Mouse (Mus musculus) liver, adult 2 months (tissue): ENCODE data around the gene Ncoa7. TPM values are rescaled to one million over a fixed set of nuclear protein-coding genes. Genes with fewer than 3 reads are reported as not detected.

ENCODE experiments used
- DNase-seq: peaks from one replicate; pipeline ENCODE4 v3.0.0-alpha.2; 2011; ENCODE audit warnings: low read depth, low spot score; ENCODE audit errors: extremely low read depth
- H3K27ac ChIP-seq: fragments of 200-500 bp; replicated peaks from 2 replicates; pipeline ENCODE4 v1.5.1; 2012; ENCODE audit warnings: low read depth, mild to moderate bottlenecking, control low read depth, inconsistent platforms, low read length; ENCODE audit not compliant: insufficient read depth
- H3K27me3 ChIP-seq: fragments of 200-500 bp; 2 replicates; pipeline ENCODE4 v1.6.1; 2012; ENCODE audit warnings: mild to moderate bottlenecking, moderate library complexity, low read length, inconsistent platforms; ENCODE audit not compliant: control insufficient read depth, insufficient read depth
- H3K36me3 ChIP-seq: fragments of 200-500 bp; 2 replicates; pipeline ENCODE4 v1.6.1; 2012; ENCODE audit warnings: low read length, inconsistent platforms; ENCODE audit not compliant: control insufficient read depth, insufficient read depth
- H3K4me1 ChIP-seq: fragments of 200-500 bp; 2 replicates; pipeline ENCODE4 v1.6.1; 2011; ENCODE audit warnings: low read length; ENCODE audit not compliant: control insufficient read depth, insufficient read depth
- H3K4me3 ChIP-seq: fragments of 200-500 bp; 2 replicates; pipeline ENCODE4 v1.5.1; 2011; ENCODE audit warnings: low read depth, mild to moderate bottlenecking, control low read depth, low read length, moderate library complexity; ENCODE audit not compliant: insufficient read depth
- H3K79me2 ChIP-seq: fragments of 200-500 bp; 2 replicates; pipeline ENCODE4 v1.6.1; 2012; ENCODE audit warnings: inconsistent platforms, mild to moderate bottlenecking, low read length, moderate library complexity; ENCODE audit not compliant: control insufficient read depth, insufficient read depth
- H3K9ac ChIP-seq: fragments of 200-500 bp; 2 replicates; pipeline ENCODE4 v1.6.1; 2012; ENCODE audit warnings: low read depth, mild to moderate bottlenecking, control low read depth, inconsistent platforms, low read length
- CTCF ChIP-seq: fragments of 200-500 bp; IDR thresholded peaks from 2 replicates; pipeline ENCODE4 v1.5.1; 2011; ENCODE audit warnings: low read depth, low read length, control low read depth
- POLR2A ChIP-seq: fragments of 200-500 bp; IDR thresholded peaks from 2 replicates; pipeline ENCODE4 v1.6.1; 2011; ENCODE audit warnings: low read length, control low read depth; ENCODE audit not compliant: insufficient read depth; ENCODE audit errors: extremely low read depth
- WGBS: fragments of 180-500 bp; shearing (Covaris S2); methylation state at CpG from one replicate; pipeline ENCODE4 v1.1.7; 2018; 5-methylcytosine and 5-hydroxymethylcytosine counted together
- polyA plus RNA-seq: library from polyadenylated mRNA; depleted of rRNA; stranded (reverse); fragments of >200 nt; gene quantifications from 2 replicates; pipeline ENCODE4 v1.2.3, GENCODE M21; 2012
- total RNA-seq: library from RNA; depleted of rRNA; stranded (reverse); fragments of >200 nt; gene quantifications from 2 replicates; pipeline ENCODE4 v1.2.3, GENCODE M21; 2014

The Ncoa7 gene
- total and polyA plus RNA-seq, 2 experiments, result 0.27 to 2.1 TPM

DNA sequence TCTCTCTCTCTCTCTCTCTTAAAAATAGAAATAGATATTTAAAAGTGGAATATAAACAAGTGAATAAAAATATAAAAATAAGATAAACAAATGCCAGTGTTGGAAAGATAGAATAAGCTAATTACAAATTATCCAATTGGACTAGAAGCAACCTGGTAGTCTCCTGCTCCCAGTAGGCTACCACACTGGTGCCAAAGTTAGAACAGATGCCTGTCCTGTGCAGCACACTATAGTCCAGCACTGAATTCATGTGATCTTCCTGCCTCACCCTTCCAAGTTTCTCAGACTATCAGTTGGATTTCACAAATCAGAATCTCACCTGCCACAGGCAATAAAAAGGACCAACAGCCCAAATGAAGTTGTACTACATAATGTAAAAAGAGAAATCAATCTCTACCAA is 59.9 kb downstream of the Ncoa7 start:
- H3K79me2 ChIP-seq, result no peaks in the 10 kb centered on the region
- H3K4me3 ChIP-seq, result no peak overlapping the region
- no peaks in the 10 kb centered on the region for H3K27me3 ChIP-seq
- DNase-seq, result no peak
- TF ChIP-seq POLR2A (no peak), CTCF (no peak)
- H3K27ac ChIP-seq, result no peak overlapping the region
- no peaks in the 10 kb centered on the region for H3K36me3 ChIP-seq
- peaks cover 2% of the 10 kb centered on the region; the same call in 1 of the 2 replicates for H3K4me1 ChIP-seq
- H3K9ac ChIP-seq, result no peak overlapping the region

DNA sequence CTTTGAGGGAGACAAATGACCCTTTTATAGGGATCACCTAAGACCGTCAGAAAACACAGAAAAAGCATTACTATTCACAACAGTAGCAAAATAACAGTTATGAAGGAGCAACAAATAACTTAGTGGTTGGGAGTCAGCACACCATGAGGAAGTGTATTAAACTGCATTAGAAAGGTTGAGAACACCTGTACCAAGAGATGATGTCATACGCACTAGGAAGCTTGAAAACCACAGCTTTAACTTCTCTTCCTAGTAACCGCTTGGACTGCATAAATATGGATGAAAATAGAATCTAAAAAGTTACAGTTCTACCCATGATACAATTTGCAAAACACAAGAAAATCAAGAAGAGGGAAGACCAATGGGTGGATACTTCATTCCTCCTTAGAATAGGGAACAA is 64.7 kb downstream of the Ncoa7 start:
- Histone ChIP-seq H3K27ac (no peak overlapping the region), H3K36me3 (no peaks in the 10 kb centered on the region), H3K9ac (no peak overlapping the region), H3K4me1 (no peaks in the 10 kb centered on the region), H3K4me3 (no peak overlapping the region), H3K27me3 (no peaks in the 10 kb centered on the region), H3K79me2 (no peaks in the 10 kb centered on the region)
- TF ChIP-seq CTCF (no peak), POLR2A (no peak)
- no peak for DNase-seq
- WGBS, result 94% methylated on average over 3 of the region's 3 CpGs

DNA sequence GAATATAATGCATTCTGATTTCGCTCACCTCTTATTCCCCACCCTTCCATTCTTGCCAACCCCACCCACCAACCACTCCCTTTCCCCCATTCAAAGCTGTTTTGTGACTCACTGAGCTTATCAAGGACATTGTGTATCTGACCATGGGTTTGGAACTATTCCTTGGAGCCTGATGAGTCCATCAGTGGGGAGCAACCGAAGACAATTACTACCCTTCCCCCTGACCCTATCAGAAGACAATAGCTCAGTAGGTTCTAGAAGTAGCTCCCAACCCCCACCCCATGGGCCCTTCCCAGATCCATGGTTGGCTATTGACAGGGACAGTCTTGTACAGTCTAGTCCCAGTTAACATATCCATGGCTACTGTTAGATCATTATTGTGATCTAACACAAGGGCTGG is 65.8 kb downstream of the Ncoa7 start:
- no peak overlapping the region for H3K4me3 ChIP-seq
- H3K79me2 ChIP-seq, result no peaks in the 10 kb centered on the region
- H3K27me3 ChIP-seq, result no peaks in the 10 kb centered on the region
- 83% methylated on average over 2 of the region's 2 CpGs for WGBS
- H3K9ac ChIP-seq, result no peak overlapping the region
- no peak for DNase-seq
- no peak overlapping the region for H3K27ac ChIP-seq
- H3K36me3 ChIP-seq, result no peaks in the 10 kb centered on the region
- H3K4me1 ChIP-seq, result no peaks in the 10 kb centered on the region
- TF ChIP-seq CTCF (no peak), POLR2A (no peak)

DNA sequence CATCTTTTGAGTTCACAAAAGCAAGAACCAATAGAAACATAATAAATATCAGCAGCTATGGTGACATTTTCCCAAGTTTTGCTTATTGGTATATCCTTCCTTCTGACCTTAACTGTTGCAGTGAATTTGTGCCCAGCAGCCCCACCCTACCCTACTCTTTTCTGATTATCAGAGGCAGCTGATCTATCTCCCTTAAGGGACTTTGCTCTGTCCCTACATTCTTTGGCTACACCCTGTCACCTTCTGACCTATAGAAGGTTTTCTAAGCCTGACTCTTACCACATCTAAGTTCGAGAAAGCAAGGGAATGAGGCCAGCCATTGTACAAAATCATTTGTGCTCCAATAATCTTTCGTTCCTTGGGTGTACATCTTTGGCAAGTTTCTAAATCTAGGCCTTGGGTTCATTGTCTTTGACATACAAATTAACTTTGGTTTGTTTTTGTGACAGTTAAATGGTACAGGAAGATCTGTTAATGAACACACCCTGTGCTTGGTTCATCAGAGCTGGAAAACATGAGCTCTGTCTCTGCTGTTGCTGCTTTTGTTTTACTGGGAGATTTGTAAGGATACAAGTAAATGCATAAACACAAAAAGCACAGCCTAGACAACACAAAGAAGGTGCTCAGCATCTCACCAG is 69.9 kb downstream of the Ncoa7 start:
- Histone ChIP-seq H3K4me3 (no peak overlapping the region), H3K9ac (no peak overlapping the region), H3K36me3 (no peaks in the 10 kb centered on the region), H3K79me2 (no peaks in the 10 kb centered on the region), H3K27ac (no peak overlapping the region), H3K27me3 (no peaks in the 10 kb centered on the region), H3K4me1 (no peaks in the 10 kb centered on the region)
- TF ChIP-seq CTCF, result no peak
- TF ChIP-seq POLR2A, result no peak
- DNase-seq, result no peak
- 68% methylated on average over 2 of the region's 2 CpGs for WGBS

DNA sequence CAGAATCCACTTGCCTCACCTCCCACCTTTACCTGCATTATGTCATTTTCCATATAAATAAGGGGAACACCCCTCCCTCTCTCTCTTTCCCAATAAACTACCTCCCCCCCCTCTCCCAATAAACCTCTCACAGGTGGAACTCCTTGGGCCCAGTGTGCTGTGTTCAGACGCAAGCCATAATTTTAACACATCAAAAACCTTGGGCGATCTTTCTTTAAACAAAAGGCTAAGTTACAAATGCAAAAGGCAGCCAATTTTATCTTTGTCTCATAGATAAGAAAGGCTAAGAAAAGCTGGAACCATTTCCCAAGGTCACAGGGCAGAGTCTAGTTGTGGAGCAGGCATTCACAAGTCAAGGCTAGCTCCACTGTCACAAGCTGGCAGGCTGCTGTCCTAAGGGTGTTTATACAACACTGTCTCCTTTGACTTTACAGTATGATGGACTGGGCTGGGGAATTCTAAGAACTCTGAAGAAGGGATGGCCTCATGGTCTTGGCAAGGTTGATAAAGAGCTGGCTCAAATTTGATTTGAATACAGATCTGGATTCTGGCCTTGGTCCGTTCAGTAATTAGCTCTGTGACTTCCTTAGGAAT is 71.7 kb downstream of the Ncoa7 start:
- Histone ChIP-seq H3K4me1 (no peaks in the 10 kb centered on the region), H3K27ac (no peak overlapping the region), H3K4me3 (no peak overlapping the region), H3K9ac (no peak overlapping the region), H3K27me3 (no peaks in the 10 kb centered on the region), H3K36me3 (no peaks in the 10 kb centered on the region), H3K79me2 (no peaks in the 10 kb centered on the region)
- DNase-seq, result peak; percentile 45
- TF ChIP-seq CTCF, result no peak
- TF ChIP-seq POLR2A, result no peak
- 77% methylated on average over 3 of the region's 3 CpGs for WGBS

DNA sequence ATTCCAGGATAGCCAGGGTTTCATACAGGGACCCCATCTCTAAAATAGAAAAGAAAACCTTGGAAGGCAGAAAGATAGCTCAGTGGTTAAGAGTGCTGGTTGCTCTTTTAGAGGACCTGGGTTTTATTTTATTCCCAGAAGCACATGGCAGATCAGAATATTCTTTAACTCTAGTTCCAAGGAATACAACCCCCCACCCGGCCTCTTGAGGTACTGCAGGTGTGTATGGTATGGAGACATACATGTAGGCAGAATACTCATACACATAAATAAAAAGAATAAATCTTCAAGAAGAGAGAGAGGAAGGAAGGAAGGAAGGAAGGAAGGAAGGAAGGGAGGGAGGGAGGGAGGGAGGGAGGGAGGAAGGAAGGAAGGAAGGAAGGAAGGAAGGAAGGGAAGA is 72.3 kb downstream of the Ncoa7 start:
- no peaks in the 10 kb centered on the region for H3K36me3 ChIP-seq
- no peak overlapping the region for H3K27ac ChIP-seq
- WGBS, result 87% methylated on average over 1 of the region's 1 CpGs
- H3K9ac ChIP-seq, result no peak overlapping the region
- DNase-seq, result no peak
- H3K79me2 ChIP-seq, result no peaks in the 10 kb centered on the region
- no peak for TF ChIP-seq POLR2A
- no peak for TF ChIP-seq CTCF
- H3K4me3 ChIP-seq, result no peak overlapping the region
- H3K4me1 ChIP-seq, result no peaks in the 10 kb centered on the region
- H3K27me3 ChIP-seq, result no peaks in the 10 kb centered on the region
